Mouse (Mus musculus) spleen, embryonic (tissue): ENCODE measurements around the gene Bag6.

ENCODE experiments used
- CTCF ChIA-PET: fragments of 350-600 bp; sonication (Branson Sonifier 250); formaldehyde crosslinking; loops from one replicate; lab custom pipeline; 2022; lab: Charles Lee

The Bag6 gene

DNA sequence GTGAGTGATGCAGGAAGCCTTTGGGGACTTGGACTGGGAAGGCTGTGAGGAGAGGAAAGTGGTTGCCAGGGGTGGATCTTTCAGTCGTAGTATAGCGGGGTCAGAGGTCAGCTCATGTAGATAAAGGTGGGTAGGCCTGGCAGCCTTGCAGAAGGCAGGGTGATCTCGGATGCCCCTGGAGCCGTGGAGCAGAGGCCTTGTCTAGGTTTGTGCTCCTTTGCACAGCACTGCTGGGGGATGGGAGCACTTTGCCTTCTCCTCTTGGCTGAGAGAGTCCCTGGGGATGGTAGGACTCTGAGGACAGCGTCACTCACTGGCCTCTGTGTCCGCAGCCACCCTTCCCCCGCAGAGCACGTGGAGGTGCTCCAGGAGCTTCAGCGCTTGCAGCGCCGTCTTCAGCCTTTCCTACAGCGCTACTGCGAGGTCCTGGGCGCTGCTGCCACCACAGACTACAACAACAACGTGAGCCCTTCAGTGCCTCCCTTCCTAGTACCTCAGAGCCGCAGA is 5.6 kb downstream of the Bag6 start:
- CTCF ChIA-PET: interaction anchor here (0.6 to 0.7 kb wide), 2 partner anchors 9 to 74 kb away, joined by 3 read pairs; no protein-coding TSS in a partner anchor

DNA sequence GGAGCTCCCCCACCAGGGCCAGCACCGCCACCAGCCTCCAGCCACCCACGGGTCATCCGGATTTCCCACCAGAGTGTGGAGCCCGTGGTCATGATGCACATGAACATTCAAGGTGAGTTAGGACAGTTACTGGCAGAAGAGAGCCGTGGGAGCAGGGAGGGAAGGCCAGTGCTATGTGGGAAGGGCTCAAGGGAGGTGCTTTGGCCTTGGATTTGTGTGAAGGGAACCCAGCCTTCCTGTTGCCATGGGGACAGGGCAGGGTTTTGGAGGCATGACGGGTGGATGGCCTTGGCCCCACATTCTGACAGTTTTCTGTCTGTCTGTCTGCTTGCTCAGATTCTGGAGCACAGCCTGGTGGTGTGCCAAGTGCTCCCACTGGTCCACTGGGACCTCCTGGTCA is 7.0 kb downstream of the Bag6 start:
- CTCF ChIA-PET: interaction anchor here (0.7 kb wide), 2 partner anchors 27 to 35 kb away, joined by 3 to 4 read pairs; no protein-coding TSS in a partner anchor

DNA sequence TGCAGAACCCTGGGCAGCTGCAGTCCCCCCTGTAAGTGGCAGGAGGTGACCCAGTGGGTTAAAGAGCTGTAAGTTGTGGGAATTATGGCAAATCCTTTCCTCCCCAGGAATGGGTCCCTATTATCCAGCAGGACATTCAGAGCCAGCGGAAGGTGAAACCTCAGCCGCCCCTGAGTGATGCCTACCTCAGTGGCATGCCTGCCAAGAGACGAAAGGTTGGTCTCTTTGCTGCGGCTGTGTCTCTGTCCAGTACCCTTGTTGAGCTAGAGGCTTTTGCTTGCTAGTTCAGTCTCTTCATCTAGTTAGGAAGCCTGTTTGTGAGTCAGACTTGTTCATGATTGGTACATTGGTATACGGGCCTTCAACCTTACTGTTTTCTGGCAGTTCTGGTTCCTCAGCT is 11.2 kb downstream of the Bag6 start:
- CTCF ChIA-PET: interaction anchor here (0.6 kb wide), 1 partner anchor 22 kb away, joined by 3 read pairs; no protein-coding TSS in a partner anchor

DNA sequence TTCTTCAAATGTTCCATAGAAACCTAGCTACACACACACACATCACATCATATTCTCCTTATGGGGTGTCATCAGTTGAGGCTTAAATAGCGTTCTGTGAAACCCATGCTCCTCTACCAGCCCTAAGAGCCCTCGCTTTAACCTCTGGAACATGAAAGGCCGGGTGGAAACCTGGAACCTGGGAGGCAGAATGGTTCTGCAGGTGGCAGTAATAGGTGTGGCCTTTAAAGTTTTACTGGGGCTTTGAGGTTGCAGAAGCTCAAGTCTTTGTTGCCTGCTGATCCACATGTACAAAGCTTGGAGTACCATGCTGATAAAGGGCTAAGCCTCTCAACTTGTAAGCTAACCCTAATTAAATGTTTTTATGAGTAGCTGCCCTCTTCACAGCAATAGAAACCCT is 12.4 kb downstream of the Bag6 start:
- CTCF ChIA-PET: interaction anchor here (0.5 to 0.6 kb wide), 2 partner anchors 30 to 68 kb away, joined by 3 read pairs; no protein-coding TSS in a partner anchor

DNA sequence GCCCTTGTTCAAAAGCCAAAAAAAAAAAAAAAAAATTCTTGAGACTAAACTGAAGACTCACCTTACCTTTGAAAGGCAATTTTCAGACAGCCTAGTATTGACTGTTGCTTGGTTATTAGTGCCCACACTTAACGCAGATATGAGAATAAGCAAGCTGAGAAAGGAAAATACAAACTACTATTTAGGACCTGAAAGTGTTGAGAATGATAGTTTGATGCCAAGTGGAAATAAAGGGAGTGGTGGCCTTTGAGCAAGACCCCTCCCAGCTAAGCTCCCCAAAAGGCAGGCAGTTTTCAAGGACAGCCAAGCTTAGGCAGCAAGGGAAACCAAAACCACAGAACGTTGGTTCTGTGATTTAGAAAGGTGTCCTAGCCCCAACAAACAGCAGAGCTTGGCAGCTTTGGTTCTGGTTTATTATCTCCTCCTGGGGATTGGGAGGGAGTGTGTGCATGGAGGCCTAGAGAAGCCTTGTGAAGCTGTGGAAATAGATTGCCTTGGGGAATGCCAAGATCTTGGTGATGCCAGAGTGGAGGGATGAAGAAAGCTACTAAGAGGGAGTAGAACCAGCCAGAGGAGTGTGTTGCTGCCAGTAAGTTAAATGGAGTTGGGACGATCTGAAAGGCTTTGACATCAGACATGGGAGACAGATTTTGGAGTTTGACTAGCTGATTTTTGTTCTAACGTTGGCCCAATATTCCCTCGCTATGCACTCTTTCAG is 13.1 kb downstream of the Bag6 start:
- CTCF ChIA-PET: interaction anchor here (0.7 kb wide), 1 partner anchor 1459 kb away, joined by 5 read pairs; no protein-coding TSS in a partner anchor

DNA sequence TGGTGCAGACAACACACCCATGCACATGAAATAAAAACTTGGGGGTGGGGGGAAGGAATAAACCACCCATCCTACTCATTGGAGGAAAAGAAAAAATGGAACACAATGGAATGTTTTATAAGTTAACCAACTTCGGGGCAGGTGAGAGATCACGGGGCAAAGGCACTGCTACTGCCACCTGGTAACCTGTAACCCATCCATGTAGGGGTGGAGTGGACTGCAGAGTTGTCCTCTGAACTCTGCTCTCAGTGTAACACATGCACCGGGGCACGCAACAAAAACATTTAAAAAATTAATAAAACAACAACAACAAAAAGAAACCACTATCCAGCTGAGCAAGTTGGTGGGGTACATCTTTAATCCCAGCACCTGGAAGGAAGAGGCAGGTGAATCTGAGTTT is 17.1 kb downstream of the Bag6 start:
- CTCF ChIA-PET: no interaction called here

DNA sequence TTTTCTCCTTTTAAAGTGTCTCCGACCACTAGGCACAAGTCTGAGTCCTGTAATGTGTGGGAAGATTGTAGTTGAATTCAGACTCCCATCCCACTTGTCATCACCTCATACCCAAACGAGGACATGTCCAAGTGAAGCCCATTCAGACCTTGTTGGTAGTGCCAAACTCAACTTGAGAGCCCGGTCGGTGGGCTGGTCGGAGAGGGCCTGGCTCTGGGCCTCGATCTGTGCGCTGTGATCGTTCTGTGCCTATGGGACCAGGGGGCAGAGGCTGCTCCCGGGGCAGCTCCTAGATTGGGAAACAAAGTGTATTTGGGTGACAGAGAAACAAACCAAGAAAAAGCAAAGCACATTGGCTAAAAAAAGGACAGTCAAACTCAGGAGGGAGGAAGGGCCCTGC is 18.1 kb downstream of the Bag6 start:
- CTCF ChIA-PET: interaction anchor here (0.6 kb wide), 1 partner anchor 79 kb away, joined by 7 read pairs; no protein-coding TSS in a partner anchor

DNA sequence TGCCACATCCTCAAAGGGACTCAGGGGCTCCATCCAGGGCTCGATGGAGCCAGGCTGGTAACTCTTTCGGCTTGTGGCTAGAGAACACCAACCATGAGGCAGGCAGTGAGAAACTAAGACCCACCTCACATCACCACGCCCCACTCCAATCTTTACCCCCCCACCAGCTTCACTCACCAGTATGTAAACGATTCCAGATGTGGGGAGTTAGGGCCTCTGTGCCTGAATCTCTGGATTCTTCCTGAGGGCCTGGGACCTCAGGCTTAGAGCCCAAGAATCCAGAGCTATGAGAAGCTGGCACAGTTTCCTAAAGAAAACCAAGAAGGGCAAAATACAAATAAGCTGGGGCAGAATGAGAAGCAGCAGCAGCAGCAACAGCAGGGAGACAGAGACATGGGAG is 19.0 kb downstream of the Bag6 start:
- CTCF ChIA-PET: no interaction called here

DNA sequence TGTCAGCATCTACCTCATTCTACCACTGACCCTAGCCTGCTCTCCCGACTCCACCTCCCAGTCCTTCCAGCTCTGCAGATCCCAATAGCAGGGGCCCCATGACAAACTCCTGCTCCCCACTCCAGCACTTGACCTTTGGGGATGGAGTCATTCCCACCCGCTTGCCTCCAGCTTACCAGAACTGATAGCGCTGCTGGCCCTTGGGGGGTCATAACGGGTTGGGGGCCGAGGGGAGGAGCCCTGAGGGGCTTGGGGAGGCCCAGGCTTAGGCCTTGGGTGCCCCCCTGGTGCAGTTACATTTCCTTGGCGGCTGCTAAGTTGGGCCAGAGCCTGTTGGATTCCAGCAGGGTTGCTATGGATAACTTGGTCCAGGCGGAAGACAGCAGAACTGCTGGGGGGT is 19.6 kb downstream of the Bag6 start:
- CTCF ChIA-PET: interaction anchor here (0.6 kb wide), 1 partner anchor 17 kb away, joined by 3 read pairs; no protein-coding TSS in a partner anchor

DNA sequence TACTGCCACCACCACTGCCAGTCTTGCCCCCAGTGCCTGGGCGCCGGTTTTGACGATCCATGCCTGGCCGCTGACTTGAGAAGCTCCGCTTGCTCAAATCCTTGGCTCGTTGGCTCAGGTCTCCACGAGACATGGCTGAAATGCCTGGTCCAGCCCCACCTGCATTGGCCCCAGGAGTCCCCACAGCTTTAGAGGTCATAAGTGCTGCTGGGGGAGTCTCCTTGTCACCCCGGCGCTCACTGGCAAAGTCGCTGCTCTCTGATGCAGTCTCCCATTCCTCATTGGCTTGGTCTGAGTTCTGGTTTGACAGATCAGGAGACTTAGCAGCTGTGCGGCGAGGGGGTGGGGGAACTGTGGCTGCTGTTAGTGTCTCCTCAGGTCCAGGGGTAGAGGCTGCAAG is 20.5 kb downstream of the Bag6 start:
- CTCF ChIA-PET: interaction anchor here (0.5 kb wide), 1 partner anchor 80 kb away, joined by 3 read pairs; the partner anchor contains the start of gene Nfkbil1

DNA sequence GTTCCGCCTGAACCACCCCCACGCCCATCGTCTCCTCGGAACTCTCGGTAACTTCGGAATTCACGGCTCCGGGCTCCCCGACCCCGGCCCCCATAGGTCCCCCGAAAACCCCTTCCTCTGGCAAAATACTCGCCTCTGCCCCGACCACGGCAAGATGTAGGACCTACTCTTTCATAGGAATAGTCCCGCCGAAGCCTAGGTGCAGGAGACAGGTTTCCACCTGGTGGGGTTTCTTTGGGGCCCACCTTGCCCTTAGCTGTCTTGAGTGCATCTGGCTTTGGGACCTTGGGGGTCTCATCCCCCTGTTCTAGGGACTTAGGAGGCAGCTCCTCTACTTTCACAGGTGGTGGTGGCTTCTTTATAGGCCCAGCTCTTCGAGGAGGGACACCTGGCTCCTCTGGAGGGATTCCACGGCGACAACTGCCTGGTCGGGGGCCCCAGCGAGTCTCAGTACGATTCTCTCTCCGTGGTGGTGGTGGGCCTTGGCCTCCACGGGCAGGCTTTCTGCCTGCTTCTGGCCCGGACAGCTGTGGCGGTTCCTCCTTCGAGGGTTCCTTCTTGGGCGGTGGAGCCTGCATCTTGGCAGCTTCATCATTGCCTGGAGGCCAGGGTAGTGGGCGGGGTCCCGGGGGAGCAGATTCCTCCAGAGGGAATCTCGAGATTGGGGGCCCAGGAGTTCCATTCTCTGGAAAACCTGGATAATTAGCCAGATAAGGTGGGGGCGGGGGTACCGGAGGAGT is 21.7 kb downstream of the Bag6 start:
- CTCF ChIA-PET: interaction anchor here (0.6 kb wide), 1 partner anchor 208 kb away, joined by 11 read pairs; no protein-coding TSS in a partner anchor

DNA sequence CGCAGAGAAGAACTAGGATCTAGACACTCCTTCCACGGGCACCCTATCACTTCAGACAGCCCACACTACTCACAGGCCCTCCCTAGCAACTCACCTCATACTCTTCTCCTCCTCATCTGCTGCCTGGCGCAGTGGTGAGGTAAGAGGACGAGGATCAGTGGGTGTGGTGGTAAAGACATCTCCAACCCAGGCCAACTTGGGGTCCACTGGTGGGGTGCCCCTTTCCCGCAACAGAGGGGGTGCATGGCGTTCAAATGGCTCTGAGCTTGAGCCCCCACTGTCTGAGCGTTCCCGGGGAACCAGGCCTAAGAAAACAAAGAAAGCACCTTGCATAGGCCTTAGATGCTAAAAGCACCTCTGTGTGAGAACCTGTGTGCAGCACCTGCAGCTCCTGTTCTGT is 22.3 kb downstream of the Bag6 start:
- CTCF ChIA-PET: no interaction called here

DNA sequence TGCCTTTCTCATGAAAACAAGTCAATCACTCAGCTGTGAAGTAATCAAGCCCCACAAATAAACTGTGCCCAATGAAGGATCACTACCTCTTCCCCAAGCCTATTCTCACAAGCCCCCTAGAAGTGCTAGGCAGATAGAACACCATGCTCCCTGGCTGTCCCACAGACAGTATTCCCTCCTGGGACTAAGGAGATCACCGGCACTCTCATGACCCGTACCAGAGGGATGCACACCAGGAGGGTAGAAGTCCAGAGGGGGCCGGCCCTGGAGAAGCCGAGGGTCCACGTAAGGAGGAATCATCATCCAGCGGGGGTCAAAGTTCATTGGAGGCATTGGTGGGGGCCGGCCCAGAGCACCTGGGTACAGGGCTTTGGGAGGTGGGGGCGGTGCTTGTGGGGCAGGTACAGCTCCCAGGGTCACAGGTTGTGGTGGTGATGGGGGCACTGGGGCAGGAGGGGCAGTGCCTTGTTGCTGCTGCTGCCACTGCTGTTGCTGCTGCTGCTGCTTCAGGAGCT is 22.7 kb downstream of the Bag6 start:
- CTCF ChIA-PET: no interaction called here

DNA sequence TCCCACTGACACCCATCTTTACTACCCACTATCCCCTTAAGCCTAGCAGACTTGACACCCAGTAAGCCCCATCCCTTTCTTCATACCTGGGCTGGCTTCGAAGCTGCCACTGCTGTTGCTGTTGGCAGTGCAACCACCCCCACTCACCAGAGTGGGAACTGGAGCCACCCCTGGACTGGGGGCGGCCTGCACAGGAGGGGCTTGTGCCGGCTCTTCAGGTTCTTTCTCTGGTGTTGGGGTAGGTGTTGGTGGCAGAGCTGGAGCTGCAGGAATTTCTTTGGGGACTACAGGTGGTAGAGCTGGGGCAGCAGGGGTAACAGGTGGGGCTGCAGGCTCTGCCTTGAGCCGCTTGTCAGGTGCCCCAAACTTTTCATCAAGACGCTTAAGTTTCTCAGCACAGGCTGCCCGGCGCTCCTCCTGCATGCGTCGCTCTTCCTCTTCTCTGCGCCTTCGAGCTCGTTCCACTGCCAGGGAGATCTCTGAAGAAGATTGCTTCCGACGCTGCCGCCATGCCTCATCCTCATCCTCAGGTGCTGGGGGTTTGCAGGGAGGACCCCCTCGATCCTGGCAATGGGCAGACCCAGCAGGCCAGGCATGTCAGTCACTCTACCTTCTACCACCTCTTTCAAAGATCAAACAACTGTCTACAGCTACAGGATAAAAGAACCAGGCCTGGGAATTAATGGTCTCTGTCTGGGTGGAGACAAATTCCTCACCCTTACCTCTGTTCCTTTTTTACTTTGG is 24.0 kb downstream of the Bag6 start:
- CTCF ChIA-PET: no interaction called here

DNA sequence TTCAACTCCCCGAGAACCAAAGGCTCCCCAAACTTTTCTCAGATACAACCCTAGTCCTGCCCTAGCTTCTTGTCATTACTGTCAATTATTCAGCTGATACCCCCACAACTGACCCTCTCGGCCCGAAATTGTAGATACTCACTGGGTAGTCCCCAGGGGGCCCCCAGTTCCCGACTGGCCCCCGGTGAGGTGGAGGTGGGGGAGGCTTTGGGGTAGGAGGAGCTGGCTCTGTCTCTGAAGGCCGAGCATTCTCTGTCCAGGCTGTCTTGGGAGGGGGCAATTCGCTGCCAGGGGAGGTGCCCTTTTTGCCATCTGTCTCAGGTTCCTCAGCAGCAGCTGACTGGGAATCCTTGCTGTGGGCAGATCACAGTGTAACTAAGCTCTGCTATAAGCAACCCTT is 24.7 kb downstream of the Bag6 start:
- CTCF ChIA-PET: interaction anchor here (0.6 kb wide), 1 partner anchor 54 kb away, joined by 3 read pairs; no protein-coding TSS in a partner anchor

DNA sequence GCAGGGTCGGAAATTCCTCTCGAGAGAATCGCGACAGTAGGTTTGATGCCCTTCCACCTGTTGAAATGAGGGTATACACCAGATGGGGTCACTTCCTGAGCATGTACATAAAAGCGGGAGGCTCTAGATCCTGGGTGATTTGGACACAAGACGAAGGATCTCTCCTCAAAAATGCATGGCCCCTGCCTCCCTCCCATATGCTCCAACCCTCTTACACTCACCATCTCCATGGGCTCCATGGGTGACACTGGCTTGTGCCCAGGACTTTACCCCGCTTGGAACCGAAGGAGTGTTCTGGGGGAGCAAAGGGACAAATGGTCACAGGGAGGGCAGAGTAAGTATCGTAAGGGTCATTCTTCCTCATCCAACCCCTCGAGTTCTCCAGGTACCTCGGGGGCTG is 26.4 kb downstream of the Bag6 start:
- CTCF ChIA-PET: no interaction called here

DNA sequence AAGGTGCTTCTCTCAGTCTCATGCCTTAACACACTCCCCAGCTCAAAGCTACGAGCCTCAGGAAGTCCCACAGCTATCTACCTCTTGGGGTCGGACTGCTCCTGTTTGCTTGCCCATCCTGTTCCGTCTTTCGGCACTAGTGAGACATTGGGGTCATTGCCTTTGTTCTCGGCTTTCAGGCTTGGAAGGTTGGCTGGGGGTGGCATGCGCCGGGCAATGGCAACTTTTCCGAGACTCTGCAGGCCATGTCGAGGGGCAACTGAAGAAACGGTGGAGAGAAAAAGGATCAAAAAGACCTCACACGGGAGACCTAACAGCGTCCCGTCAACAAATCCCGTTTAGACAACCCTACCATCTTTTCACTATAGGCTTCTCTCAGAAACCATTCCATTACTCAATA is 27.1 kb downstream of the Bag6 start:
- CTCF ChIA-PET: no interaction called here

DNA sequence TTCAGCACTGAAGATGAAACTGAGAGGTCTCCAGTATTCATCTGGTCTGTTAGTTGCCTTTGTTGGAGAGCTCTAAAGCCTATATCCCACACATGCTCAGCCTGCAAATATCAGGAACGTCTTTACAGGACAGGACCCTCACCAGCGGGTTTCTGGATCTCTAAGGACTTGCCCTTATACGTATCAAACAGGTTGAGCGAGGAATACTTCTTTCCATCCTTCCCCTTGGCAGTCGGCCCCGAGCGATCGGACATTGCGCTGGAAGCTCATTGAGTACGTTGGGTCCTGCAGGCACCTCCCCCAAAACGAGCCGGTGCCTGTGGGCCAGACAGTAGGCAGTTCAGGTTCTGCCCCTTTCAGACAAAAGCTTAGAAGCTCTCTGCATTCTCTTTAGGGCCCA is 27.8 kb downstream of the Bag6 start:
- CTCF ChIA-PET: no interaction called here

DNA sequence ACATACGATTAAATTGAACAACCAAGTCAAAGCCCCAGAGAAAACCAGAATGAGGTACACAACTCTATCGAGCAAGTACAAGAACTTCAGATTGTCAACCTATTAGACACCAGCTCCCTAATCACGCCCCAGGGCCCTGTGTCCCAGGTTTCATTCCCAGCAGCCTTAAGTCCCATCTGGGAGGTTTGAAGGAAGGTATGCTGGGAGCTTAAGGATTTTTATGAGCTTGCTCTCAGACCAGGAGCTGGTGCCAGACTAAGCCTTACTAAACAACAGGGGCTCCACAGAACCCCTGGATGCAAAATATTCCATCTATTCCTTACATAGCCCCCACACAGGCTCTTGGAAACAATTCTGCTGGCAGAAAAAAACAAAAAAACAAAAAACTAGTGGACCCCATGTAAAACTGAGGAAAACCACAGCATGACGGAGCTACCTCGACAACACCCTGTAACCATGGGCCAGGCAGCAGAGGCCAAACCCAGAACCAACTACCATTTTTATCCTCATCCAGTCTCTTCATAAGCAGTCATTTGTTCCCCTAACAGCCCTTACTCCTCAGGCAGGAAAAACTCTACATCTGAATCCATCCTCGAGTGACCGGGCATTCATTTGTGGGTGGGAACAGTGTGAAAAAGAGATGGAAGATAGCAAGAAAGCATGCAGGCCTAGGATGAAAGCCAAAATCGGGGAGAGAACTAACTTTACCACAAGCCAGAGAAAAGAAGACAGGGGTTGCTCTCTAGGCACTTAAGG is 28.5 kb downstream of the Bag6 start:
- CTCF ChIA-PET: interaction anchor here (0.8 kb wide), 1 partner anchor 57 kb away, joined by 3 read pairs; no protein-coding TSS in a partner anchor

DNA sequence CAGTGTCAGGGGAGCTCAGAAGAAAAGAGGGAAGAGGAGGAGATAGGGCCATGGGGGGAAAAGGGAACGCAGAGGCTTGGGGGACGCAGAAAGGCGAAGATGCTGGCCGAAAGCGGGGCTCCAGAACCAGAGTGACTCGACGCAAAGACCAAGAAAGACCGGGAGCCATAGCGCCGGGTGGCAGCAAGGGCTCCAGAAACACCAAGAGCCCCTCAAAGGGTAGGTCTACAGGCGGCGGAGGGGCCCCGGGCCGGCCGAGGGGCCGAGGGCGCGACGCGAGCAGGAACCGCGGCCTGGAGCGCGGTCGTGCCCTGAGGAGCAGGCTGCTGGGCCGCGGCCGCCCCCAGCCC is 29.2 kb downstream of the Bag6 start:
- CTCF ChIA-PET: interaction anchor here (0.8 kb wide), 1 partner anchor 58 kb away, joined by 3 read pairs; no protein-coding TSS in a partner anchor
